Mouse (Mus musculus) embryonic stem cell, embryonic (primary cell): ENCODE results near the gene Prm2.

Experiments
- CTCF ChIA-PET, 4 experiments: fragments of 300-600 bp in 2 of 4; fragments of 350-600 bp in 2 of 4; sonication (Branson Sonifier 250); formaldehyde crosslinking; loops; one replicate each; lab custom pipeline; 2022; ENCODE audit warnings: inconsistent platforms in 2 of 4; lab: Charles Lee
- POLR2A ChIA-PET, 4 experiments: fragments of 300-600 bp in 2 of 4; fragments of 350-600 bp in 2 of 4; sonication (Branson Sonifier 250); formaldehyde crosslinking; loops; one replicate each; lab custom pipeline; 2022; ENCODE audit warnings: antibody characterized with exemption in 4 of 4, inconsistent platforms in 1 of 4; lab: Charles Lee

Gene Prm2

DNA sequence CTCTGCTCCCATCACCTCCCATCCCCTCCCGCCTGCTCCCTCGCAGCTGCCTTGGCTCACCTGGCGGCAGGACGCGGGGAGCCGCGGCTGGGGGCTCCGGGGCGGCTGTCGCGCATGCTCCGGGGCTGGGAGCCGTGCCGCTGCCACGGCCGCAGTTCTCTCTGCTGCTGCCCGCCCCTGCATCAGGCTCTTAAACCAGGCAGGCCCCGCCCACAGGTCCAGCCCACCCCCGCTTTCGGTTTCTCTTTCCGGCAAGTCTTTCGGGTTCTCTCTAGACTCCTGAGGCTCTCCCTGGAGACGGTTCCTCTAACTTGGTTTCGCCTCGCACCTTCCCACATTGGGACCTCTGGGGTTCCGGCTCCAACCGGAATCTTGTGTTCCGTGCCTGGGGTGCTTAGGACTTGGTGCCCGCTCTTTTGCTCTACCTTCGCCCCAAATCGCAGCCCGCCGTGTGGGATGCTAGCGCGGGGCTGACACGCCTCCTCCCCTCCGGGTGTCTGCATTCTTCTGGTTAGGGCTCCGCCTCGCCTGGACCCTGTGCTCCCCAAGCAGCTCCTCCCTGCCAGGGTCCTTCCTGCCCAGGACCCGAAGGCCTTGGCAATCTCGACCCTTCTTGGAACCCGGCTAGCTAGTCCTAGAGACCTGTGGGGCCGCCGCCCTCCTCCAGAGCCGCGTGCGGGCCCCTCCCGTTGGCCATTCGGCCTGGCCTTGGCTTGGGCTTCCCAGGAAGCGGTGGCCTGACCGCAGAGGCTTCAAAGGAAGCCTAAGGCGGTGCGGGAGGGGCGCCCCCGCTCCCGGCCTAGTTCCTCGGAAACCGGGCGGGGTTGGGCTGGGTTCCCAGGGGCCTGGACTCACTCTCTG lies 10.3 kb downstream of the Prm2 start, which contains the start of gene Socs1:
Gene Socs1, minus strand, starts transcription at position 166 of the 861 bp plus-strand sequence.
- CTCF ChIA-PET, result interaction anchor here (0.5 to 4.9 kb wide), 57 partner anchors 8 to 1058 kb away, joined by 3 to 31 read pairs (median 4); partner anchors contain the start of genes Dexi (in 1 of the 4), Prm1 (in 1 of the 4) and Rmi2 (in 1 of the 4)

GRCm38 (mm10) chr16:10784793-10785370 lies 11.1 kb downstream of the Prm2 start:
- CTCF ChIA-PET, result interaction anchor here (0.5 to 4.9 kb wide), 16 partner anchors 10 to 330 kb away, joined by 3 to 31 read pairs (median 4); partner anchors contain the start of gene Dexi (in 1 of the 4)
- POLR2A ChIA-PET, result interaction anchor here in 3 of 4 experiments (0.7 to 3.2 kb wide), 16 partner anchors 9 to 373 kb away, joined by 3 to 12 read pairs (median 4); partner anchors contain the start of genes Ciita (in 1 of the 3), Dexi (in 1 of the 3), Nubp1 (in 1 of the 3) and Rmi2 (in 1 of the 3)

More for the DNA sequence above, 10.3 kb downstream of the Prm2 start, which contains the start of gene Socs1:
- POLR2A ChIA-PET, result interaction anchor here in 3 of 4 experiments (0.7 to 3.2 kb wide), 41 partner anchors 8 to 593 kb away, joined by 3 to 13 read pairs (median 4); partner anchors contain the start of genes Rmi2 (in 2 of the 3), Atf7ip2 (in 1 of the 3), Ciita (in 1 of the 3) and Dexi (in 1 of the 3)

GRCm38 (mm10) chr16:10783883-10784792 lies 11.8 kb downstream of the Prm2 start:
- CTCF ChIA-PET, result interaction anchor here in 3 of 4 experiments (0.5 to 4.9 kb wide), 6 partner anchors 44 to 218 kb away, joined by 3 to 31 read pairs (median 7); no protein-coding TSS in a partner anchor
- POLR2A ChIA-PET, result interaction anchor here in 3 of 4 experiments (0.7 to 3.2 kb wide), 9 partner anchors 51 to 254 kb away, joined by 3 to 11 read pairs (median 4); partner anchors contain the start of genes Dexi (in 1 of the 3) and Rmi2 (in 1 of the 3)

DNA sequence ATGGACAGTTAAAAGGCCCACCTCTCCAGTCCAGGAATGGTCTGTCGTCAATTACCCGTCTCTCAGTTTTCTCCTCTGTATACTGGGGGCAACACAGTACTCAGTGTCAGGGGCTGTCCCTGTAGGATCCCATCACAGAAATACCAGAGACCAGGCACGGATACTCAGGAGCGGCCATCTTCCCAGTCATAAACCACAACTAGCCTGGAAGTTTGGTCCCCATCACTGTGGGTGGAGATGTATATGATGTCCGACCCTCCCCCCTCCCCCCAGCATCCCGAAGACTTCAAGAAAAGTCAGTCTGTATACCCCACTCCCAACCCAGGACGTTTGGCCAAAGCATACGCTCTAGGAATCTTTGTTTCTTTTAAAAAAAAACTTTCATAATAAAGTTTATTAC lies 12.5 kb downstream of the Prm2 start:
- ChIA-PET POLR2A (interaction anchor here in 3 of 4 experiments (0.7 to 3.2 kb wide), 3 partner anchors 52 to 253 kb away, joined by 3 to 8 read pairs (median 4); partner anchors contain the start of gene Rmi2 (in 1 of the 3)), CTCF (interaction anchor here in 2 of 4 experiments (1.5 to 3.2 kb wide), 3 partner anchors 118 to 218 kb away, joined by 3 to 17 read pairs (median 7); no protein-coding TSS in a partner anchor)

DNA sequence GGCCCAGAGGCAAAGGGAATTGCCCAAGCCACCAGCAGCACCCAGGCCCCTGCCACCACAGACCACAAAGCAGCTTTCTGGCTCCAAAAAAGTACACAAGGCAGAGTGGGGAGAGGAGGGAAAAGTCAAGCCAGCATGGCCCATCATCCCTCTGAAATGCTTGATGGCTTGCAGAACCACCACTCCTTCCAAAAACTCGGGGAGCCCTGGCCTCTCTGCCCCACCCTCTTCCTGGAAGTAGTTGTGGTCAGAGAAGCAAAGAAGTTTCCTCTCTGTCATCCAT lies 12.8 kb downstream of the Prm2 start:
- POLR2A ChIA-PET, result interaction anchor here in 1 of 4 experiments (1.1 kb wide), 1 partner anchor 43 kb away, joined by 3 read pairs; no protein-coding TSS in a partner anchor
- CTCF ChIA-PET, result interaction anchor here in 1 of 4 experiments (1.0 to 1.6 kb wide), 3 partner anchors 118 to 218 kb away, joined by 3 to 7 read pairs (median 5); no protein-coding TSS in a partner anchor

DNA sequence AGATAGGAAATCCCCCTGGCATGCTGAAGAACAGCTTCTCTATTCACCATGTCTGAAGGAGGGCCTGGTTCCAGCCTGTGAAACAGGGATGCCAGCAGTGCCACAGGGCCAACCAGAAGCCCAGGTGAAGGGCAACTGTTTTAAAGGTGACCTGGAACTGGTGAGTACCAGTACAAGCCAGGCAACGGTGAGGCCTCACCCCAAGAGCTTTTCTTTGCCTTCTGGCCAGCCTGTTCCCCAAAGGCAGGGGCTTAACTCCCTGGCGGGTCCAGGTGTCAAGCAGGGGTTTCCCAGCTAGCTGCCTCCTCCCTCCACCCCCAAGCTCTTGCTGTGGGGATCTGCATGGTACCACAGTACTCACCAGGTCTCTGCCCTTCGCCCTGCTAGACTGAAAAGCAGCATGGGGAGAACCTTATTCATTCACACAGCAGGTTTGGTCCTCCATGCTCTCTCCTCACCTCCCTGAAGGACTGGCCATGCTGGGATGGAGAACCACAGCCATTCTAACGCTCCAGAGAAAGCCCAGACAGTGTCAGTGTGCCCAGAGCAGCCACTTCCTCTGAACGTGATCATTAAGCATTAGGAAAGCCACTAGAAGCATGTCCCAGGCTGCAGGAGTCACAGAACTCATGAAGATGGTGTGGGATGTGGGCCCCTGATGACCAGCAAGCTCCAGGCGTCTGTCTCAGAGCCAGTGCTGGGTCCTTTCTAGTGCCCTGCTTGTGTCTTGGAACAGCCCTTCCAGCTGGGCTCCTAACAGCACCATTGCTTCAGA lies 13.4 kb downstream of the Prm2 start:
- POLR2A ChIA-PET, result interaction anchor here in 2 of 4 experiments (0.7 to 1.6 kb wide), 6 partner anchors 23 to 497 kb away, joined by 3 to 7 read pairs (median 3); no protein-coding TSS in a partner anchor
- CTCF ChIA-PET, result interaction anchor here in 3 of 4 experiments (0.5 to 1.6 kb wide), 10 partner anchors 15 to 416 kb away, joined by 3 to 7 read pairs (median 3); no protein-coding TSS in a partner anchor

DNA sequence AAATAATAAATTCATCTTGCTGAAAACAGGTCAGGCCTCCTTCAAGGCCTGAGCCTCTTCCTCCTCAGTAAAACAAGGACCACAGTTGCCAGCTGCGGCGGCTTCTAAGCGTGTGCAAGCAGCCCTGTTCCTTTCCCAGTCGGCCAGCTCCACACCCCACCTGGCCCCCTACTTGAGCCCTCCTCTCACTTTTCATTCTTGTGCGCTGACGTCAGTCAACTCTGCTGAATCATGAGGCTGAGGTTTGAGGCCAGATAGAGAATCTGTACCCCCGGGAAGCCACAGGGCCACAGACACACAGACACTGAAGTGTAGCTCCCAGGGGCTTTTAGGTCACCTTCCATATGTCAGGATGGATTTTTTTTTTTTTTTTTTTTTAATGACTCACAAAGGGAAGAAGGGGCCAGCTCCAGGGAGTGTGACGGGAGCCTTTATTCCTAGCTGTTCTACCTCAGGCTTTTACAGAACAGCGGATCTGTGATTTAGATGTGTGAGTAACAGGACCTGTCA lies 14.0 kb downstream of the Prm2 start:
- POLR2A ChIA-PET, result interaction anchor here (0.6 to 1.6 kb wide), 10 partner anchors 13 to 496 kb away, joined by 3 to 7 read pairs (median 3); no protein-coding TSS in a partner anchor
- CTCF ChIA-PET, result interaction anchor here (0.5 to 1.6 kb wide), 14 partner anchors 15 to 1632 kb away, joined by 3 to 7 read pairs (median 3); no protein-coding TSS in a partner anchor

DNA sequence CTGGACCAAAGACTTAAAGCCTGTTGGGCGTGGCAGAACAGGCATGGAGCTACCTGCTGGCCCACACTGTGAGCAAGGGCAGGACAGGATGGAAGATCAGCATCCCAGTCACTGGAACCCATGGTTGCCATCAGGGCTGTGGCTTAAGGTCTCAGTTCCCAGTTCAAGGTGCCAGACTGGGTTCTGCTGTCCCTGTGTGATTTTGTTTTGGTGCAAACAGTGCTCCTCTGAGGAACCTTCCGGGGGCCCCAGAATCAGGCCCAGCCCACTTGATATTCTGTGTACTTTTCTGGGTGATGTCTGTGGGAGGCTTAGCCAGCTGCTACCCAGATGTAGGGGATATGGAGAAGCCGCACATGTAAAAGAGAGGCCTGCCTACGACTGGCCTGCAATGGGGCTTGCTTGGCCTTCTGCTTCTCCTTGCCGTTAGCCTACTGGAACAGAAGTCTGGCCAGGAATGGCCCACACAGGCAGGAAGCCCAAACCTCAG lies 15.3 kb downstream of the Prm2 start:
- CTCF ChIA-PET, result no interaction called here

DNA sequence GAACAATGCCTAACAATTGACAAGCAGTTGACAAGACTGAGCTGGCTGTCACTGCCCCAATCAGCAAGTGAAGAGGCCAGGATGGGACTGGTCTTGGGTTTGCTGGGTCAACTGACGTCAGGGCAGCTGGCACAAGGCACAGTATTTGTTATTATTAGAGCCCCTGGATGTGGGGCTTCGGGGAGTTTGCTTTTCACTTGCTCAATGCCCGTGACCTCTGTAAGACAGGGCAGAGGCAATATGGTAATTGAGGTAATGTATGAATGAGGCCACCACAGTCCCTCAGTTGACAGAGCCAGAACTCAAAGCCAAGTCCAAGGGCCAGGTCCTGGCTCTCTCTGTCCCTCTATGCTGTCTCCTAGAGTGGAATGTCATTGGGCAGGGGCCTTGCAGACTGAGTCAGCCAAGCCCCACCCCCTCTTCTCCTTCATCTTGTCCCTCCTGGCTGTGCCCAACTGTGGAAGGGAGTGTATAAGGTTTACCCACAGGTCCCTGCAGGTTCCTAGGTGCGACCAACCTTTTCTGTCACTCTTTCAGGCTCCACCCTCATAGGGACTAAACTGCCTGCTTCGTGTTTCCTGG lies 18.3 kb downstream of the Prm2 start:
- ChIA-PET CTCF (interaction anchor here in 2 of 4 experiments (0.7 to 1.0 kb wide), 3 partner anchors 9 kb away, joined by 3 to 5 read pairs (median 3); no protein-coding TSS in a partner anchor), POLR2A (interaction anchor here in 1 of 4 experiments (0.9 to 1.4 kb wide), 3 partner anchors 9 to 365 kb away, joined by 3 read pairs; partner anchors contain the start of gene Nubp1)

More for the DNA sequence above, 15.3 kb downstream of the Prm2 start:
- POLR2A ChIA-PET, result no interaction called here

DNA sequence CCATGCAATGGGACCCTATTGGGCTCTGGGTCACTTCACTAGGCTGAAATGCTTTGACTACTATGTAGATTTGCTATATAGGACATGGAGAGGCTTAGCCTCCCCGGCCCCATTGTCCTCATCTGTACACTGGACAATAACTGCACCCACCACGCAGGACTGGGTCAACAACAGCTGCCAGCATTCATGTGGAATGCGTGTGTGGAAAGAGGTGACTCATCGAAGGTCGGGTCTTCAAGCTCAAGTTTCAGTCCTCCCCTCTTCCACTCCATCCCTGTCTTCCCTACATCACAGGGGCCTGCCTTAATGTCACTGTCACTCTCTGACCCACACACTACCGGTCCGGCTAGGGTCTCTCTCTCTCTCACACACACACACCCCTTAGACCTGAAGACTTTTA lies 19.6 kb downstream of the Prm2 start:
- CTCF ChIA-PET, result interaction anchor here in 1 of 4 experiments (0.5 kb wide), 1 partner anchor 462 kb away, joined by 3 read pairs; no protein-coding TSS in a partner anchor
- POLR2A ChIA-PET, result interaction anchor here in 2 of 4 experiments (0.7 to 1.1 kb wide), 4 partner anchors 9 to 200 kb away, joined by 3 read pairs; no protein-coding TSS in a partner anchor

GRCm38 (mm10) chr16:10774726-10775125 lies 21.2 kb downstream of the Prm2 start:
- POLR2A ChIA-PET, result interaction anchor here in 1 of 4 experiments (0.9 kb wide), 1 partner anchor 243 kb away, joined by 3 read pairs; no protein-coding TSS in a partner anchor
- CTCF ChIA-PET, result interaction anchor here in 2 of 4 experiments (0.6 to 1.6 kb wide), 3 partner anchors 11 to 20 kb away, joined by 3 to 7 read pairs (median 3); partner anchors contain the start of gene Socs1 (in 1 of the 2)

GRCm38 (mm10) chr16:10773543-10773942 lies 22.4 kb downstream of the Prm2 start:
- ChIA-PET CTCF (interaction anchor here in 1 of 4 experiments (0.5 kb wide), 1 partner anchor 50 kb away, joined by 5 read pairs; no protein-coding TSS in a partner anchor), POLR2A (no interaction called here)

DNA sequence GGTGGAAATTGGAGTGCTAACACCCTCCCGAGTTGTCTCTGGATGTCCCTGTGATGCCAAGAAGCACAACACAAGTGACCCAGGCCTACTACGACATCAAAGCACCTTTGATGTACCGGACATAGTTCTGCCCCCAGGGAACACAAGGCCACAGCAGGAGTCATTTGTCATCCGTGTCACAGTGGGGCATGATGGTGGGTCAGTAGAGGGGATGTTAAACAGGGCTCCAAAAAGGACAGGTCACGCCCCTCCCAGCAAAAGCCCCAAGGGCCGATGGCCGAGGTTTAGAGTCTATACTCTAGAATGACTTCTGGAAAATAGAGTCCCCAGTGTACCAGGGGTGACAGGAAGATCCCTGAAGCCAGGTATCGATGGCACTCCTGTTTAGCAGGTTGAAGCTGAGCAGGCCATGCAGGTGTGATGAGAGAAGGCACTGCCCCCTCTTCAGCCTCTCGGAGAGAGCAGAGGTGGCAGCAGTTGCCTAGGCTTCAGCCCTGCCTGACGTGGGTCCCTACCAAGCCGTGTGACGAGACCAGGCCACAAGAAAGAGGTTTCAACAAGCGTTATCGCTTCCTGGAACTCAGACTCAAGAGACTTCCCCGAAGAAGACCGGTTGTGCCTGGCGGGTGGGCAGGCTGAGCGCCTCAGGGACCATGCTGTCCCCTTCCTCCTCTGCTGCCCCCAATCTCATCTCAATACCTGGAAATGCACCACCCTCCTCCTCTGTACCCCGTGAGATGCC lies 24.0 kb downstream of the Prm2 start:
- POLR2A ChIA-PET, result no interaction called here

More for the DNA sequence above, 24.0 kb downstream of the Prm2 start:
- CTCF ChIA-PET, result no interaction called here
